Mouse (Mus musculus) olfactory bulb, adult 2 months (tissue): ENCODE data around the gene Nlrx1.

ENCODE experiments used
- CTCF ChIP-seq: fragments of 200-500 bp; IDR thresholded peaks from 2 replicates; pipeline ENCODE4 v1.5.1; 2012; ENCODE audit warnings: low read depth, mild to moderate bottlenecking, low read length, moderate library complexity; ENCODE audit not compliant: insufficient read depth
- POLR2A ChIP-seq: fragments of 200-500 bp; IDR thresholded peaks from 2 replicates; pipeline ENCODE4 v1.6.1; 2012; ENCODE audit warnings: mild to moderate bottlenecking, low read depth, low read length, moderate library complexity; ENCODE audit not compliant: insufficient read depth

DNA sequence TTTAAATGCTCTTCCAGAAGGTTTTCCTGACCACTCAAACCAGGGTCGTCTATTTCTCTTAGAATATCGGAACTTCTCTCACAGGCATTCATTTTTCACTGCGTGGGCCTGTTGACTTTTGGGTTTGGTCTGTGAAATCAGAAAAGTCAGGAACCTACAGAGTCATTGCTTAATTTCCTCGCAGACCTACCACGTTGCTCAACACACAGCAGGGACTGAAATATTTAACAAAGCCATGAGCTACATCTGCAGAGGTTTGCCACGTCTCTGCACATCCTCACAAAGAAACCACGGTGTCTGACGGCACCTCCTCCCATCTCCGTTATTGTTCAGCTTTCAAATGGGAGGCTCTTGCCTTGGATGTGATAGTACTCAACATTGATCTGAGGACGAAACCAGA, 9.4 kb downstream of the Nlrx1 start:
- TF ChIP-seq CTCF (no peak), POLR2A (no peak)
